Mouse (Mus musculus): ENCODE data around the gene Mup12.
"Not testable (repeated sequence)": the region's sequence is repeated elsewhere in the genome, so short reads cannot be mapped to it uniquely, and the experiment has no call there.

Mup12 gene

DNA sequence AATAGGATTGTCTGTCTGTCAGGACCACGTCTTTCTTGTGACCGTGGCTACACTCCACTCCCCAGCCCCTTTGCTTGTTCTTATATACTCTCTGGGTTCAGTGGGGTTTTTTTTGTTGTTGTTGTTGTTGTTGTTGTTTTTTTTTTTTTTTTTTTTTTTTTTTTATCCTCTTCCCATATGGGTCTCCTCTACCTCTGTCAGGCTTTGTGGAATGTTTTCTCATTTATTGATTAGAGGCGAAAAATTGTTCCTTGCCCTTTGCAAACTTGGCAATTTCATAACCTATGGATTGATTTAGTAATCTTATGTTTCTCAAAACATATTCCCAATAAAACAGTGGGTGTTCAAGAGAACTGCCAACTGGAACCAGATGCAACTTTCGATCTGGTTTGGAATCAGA lies at the start of gene Mup12:
TSS of gene Mup12 (minus strand) at position 101 of the 400 bp plus-strand sequence.
- not testable (repeated sequence) for DNase-seq (ENCODE audit: low read depth, low spot score)

Measured in CD4-positive helper T cell, adult 2 months (primary cell).